Mouse (Mus musculus) neural tube, embryonic 11.5 days (tissue): ENCODE data around the gene Rnf169. TPM values are rescaled to one million over a fixed set of nuclear protein-coding genes. Genes with fewer than 3 reads are reported as not detected.
A peak's percentile ranks its signal among the peaks of the same experiment; 100 is the strongest.
"Not testable (repeated sequence)": the region's sequence is repeated elsewhere in the genome, so short reads cannot be mapped to it uniquely, and the experiment has no call there.

ENCODE experiments used
- ATAC-seq: fragments of 200-750 bp; cut with Nextera tagmentation; 2 replicates; pipeline ENCODE4 v1.8.0; 2017; ENCODE audit warnings: moderate number of reproducible peaks, mild to moderate bottlenecking, moderate TSS enrichment, moderate library complexity; ENCODE audit not compliant: insufficient read depth, low FRiP score, low TSS enrichment
- DNase-seq: peaks from one replicate; pipeline ENCODE4 v3.0.0-alpha.2; 2015; ENCODE audit warnings: low spot score
- H3K27ac ChIP-seq: fragments of 300-500 bp; sonication (generic); 2 replicates; pipeline ENCODE4 v1.5.1; 2014; ENCODE audit warnings: low read depth, mild to moderate bottlenecking, low read length
- H3K27me3 ChIP-seq: fragments of 300-500 bp; sonication (generic); 2 replicates; pipeline ENCODE4 v1.6.1; 2014; ENCODE audit warnings: mild to moderate bottlenecking, low read length, mixed read lengths; ENCODE audit not compliant: control insufficient read depth, insufficient read depth
- H3K36me3 ChIP-seq: fragments of 300-500 bp; sonication (generic); 2 replicates; pipeline ENCODE4 v1.6.1; 2014; ENCODE audit warnings: mild to moderate bottlenecking, low read length, moderate library complexity, mixed read lengths; ENCODE audit not compliant: control insufficient read depth, insufficient read depth
- H3K4me1 ChIP-seq: fragments of 300-500 bp; sonication (generic); 2 replicates; pipeline ENCODE4 v1.6.1; 2014; ENCODE audit warnings: low read length, mixed read lengths; ENCODE audit not compliant: control insufficient read depth, insufficient read depth
- H3K4me2 ChIP-seq: fragments of 300-500 bp; sonication (generic); 2 replicates; pipeline ENCODE4 v1.6.1; 2014; ENCODE audit warnings: low read depth, mild to moderate bottlenecking, moderate library complexity
- H3K4me3 ChIP-seq: fragments of 300-500 bp; sonication (generic); 2 replicates; pipeline ENCODE4 v1.5.1; 2014; ENCODE audit warnings: low read depth, low read length
- H3K9ac ChIP-seq: fragments of 300-500 bp; sonication (generic); 2 replicates; pipeline ENCODE4 v1.6.1; 2014; ENCODE audit warnings: mild to moderate bottlenecking, low read length
- H3K9me3 ChIP-seq: fragments of 300-500 bp; sonication (generic); 2 replicates; pipeline ENCODE4 v1.6.1; 2016; ENCODE audit warnings: low read length; ENCODE audit not compliant: control insufficient read depth
- WGBS: fragments of 180-500 bp; shearing (Covaris S2); extraction: QIAGEN DNeasy Blood & Tissue Kit; methylation state at CpG from one replicate; pipeline ENCODE4 v1.1.7; 2014; 5-methylcytosine and 5-hydroxymethylcytosine counted together
- polyA plus RNA-seq: library from polyadenylated mRNA; unstranded; fragments of >200 nt; fragmentation: Nextera tagmentation; extraction: Ambion mirVana; gene quantifications from 2 replicates; pipeline ENCODE4 v1.2.1, GENCODE M21; 2014

The Rnf169 gene
- polyA plus RNA-seq, 1 experiment from 2014 or later: 7.8 TPM

DNA sequence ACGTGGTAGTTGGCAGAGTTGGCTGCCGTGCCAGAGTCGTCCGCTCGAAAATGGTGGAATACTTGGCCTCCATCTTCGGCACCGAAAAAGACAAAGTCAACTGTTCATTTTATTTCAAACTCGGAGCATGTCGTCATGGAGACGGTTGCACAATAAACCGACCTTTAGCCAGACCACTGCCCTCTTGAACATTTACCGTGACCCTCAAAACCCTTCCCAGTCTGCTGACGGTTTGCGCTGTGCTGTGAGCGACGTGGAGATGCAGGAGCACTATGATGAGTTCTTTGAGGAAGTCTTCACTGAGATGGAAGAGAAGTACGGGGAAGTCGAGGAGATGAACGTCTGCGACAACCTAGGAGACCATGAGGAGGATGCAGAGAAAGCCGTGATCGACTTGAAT is 35.2 kb downstream of the Rnf169 start:
- not testable (repeated sequence) for H3K9me3 ChIP-seq, H3K27ac ChIP-seq, DNase-seq, H3K4me3 ChIP-seq, H3K27me3 ChIP-seq, H3K4me1 ChIP-seq, ATAC-seq, H3K4me2 ChIP-seq, H3K9ac ChIP-seq
- 95% methylated on average over 22 of the region's 22 CpGs for WGBS
- H3K36me3 ChIP-seq: peaks cover 10% of the 10 kb centered on the region

DNA sequence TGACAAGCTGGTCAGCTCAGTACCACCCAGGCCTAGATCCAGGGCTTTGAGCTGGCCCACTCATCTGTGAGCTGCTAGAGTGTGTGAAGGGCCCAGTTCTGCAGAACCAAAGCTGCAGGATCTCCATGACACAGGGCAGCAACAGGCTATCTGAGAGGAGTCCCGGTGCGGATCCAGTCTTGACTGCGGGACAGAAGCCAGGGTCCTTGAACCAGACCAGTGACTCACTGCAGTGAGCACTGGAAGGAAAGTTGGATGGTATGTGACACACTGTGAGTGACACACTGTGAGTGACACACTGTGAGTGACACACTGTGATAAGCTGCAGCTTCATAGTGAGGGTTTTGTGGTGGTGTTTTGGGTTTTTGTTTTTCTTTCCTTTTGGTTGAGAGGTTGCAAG is 35.7 kb downstream of the Rnf169 start:
- Histone ChIP-seq H3K9me3 (no peaks in the 10 kb centered on the region), H3K36me3 (peaks cover 10% of the 10 kb centered on the region), H3K9ac (no peak overlapping the region), H3K4me2 (no peak overlapping the region), H3K27me3 (no peaks in the 10 kb centered on the region), H3K4me3 (no peak overlapping the region), H3K27ac (no peak overlapping the region), H3K4me1 (no peaks in the 10 kb centered on the region)
- no peak for ATAC-seq
- DNase-seq: no peak
- WGBS: 100% methylated on average over 3 of the region's 3 CpGs

DNA sequence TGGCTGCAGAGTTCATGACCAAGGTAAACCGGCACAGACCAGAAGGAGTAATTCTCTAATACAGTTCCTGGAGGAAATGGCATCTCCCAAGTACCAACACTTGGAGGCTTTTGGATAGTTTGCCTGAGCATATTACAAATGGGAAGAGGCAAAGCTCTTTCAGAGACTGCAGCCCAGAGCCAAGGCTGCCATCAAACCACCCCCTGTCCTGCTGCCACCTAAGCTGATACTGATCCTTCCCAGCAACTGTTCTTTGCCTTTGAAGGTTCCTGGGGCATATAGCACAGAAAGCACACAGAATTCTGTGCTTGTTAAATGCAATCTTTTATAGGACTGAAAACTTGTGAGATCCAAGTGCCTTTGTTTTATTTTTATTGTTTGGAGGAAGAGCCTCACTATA is 39.6 kb downstream of the Rnf169 start:
- H3K9ac ChIP-seq: no peak overlapping the region
- WGBS: 93% methylated on average over 1 of the region's 1 CpGs
- no peaks in the 10 kb centered on the region for H3K4me1 ChIP-seq
- H3K27me3 ChIP-seq: no peaks in the 10 kb centered on the region
- no peak overlapping the region for H3K27ac ChIP-seq
- no peak for ATAC-seq
- DNase-seq: no peak
- peaks cover 8% of the 10 kb centered on the region for H3K36me3 ChIP-seq
- no peaks in the 10 kb centered on the region for H3K9me3 ChIP-seq
- H3K4me2 ChIP-seq: no peak overlapping the region
- no peak overlapping the region for H3K4me3 ChIP-seq

- ATAC-seq: no peak
- Histone ChIP-seq H3K27me3 (no peaks in the 10 kb centered on the region), H3K4me1 (no peaks in the 10 kb centered on the region), H3K4me2 (no peak overlapping the region), H3K4me3 (no peak overlapping the region), H3K27ac (no peak overlapping the region), H3K36me3 (peaks cover 7% of the 10 kb centered on the region), H3K9me3 (no peaks in the 10 kb centered on the region), H3K9ac (no peak overlapping the region)
- no peak for DNase-seq
- 72% methylated on average over 1 of the region's 1 CpGs for WGBS
Observed at GRCm38 (mm10) chr7:99935758-99936157, 44.5 kb downstream of the Rnf169 start.

DNA sequence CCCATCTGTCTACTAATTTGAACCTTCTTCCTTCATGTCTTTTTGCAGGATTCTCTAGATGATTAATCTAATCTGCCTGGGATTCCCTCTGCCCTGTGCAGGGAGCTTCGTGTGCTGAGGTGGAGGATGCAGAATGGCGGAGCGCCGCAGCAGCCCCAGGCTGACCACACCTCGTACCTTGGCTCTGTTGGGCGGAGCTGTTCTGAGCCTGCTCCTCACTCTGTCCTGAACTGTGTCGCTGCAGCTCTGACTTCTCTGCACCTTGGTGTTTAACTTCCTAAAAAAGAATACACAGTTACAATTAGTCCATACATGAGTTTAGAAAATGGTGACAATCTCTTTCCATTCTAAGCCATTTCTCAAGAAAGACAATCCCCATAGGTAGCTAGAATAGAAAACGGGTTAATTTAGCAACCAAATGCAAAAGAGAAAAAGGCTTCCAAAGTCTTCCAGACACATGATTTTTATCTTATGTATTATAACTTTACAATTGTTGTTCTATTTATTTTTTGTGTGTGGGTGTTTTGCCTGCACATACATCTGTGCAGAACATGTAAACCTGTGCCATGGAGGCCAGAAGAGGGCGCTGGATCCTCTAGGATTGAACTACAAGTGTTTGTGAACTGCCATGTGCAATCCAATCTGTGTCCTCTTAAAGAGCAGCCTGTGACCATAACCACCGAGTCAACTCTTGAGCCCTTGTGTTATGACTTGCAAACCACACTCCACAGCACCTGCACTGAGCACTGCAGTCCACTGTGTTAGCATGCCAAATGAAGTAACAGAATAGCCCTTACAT is 53.1 kb downstream of the Rnf169 start:
- no peak for ATAC-seq

DNA sequence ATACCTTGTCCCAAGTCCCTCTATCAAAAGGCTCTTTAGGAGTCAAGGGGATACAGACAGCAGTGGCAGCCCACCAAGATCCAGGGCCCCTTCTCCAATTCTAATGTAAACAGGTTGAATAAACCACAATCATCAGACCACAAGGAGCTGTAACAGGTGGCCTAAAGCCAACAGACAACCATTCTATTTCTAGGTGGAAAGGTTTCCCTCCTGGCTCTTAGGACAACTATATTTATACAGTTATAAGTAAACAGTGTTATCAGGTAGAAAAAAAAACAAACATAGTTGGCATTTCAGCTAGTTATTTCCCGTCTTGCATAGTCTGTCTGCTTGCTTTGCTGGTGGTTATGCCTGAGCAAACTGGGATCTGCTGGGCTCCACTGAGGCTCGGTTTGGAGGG is 59.8 kb downstream of the Rnf169 start:
- no peak for DNase-seq
- Histone ChIP-seq H3K36me3 (peaks cover 5% of the 10 kb centered on the region), H3K27ac (no peak overlapping the region), H3K9ac (no peak overlapping the region), H3K27me3 (peaks cover 7% of the 10 kb centered on the region; the same call in 1 of the 2 replicates), H3K4me1 (peaks cover 12% of the 10 kb centered on the region), H3K4me2 (no peak overlapping the region), H3K9me3 (no peaks in the 10 kb centered on the region), H3K4me3 (no peak overlapping the region)
- WGBS: 89% methylated on average over 2 of the region's 2 CpGs
- no peak for ATAC-seq

More for the DNA sequence above, 53.1 kb downstream of the Rnf169 start:
- Histone ChIP-seq H3K9me3 (no peaks in the 10 kb centered on the region), H3K27ac (no peak overlapping the region), H3K4me2 (no peak overlapping the region), H3K36me3 (peaks cover 12% of the 10 kb centered on the region), H3K9ac (no peak overlapping the region), H3K4me1 (no peaks in the 10 kb centered on the region), H3K27me3 (no peaks in the 10 kb centered on the region), H3K4me3 (no peak overlapping the region)
- WGBS: 79% methylated on average over 10 of the region's 10 CpGs
- peak; percentile 60 for DNase-seq

DNA sequence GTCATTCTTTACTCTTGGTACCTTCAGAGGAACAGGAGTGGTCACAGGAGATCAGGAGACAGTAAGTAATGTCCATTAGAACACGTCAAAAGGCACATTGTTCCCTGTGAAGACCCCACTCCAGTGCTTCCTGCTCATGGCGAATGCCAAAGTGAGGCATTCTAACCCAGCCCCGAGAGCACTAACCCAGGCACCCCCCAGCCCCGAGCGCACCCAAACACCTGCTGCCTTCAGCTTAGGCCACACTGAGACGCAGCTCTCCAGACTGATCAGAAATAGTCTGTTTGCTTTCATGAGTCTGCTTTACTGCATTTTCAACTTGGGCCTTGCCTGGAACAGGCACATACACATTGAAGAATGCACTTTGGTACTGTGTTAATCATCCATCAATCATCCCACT is 60.3 kb downstream of the Rnf169 start:
- ATAC-seq (no peak), DNase-seq (no peak)
- H3K4me3 ChIP-seq: no peak overlapping the region
- H3K4me1 ChIP-seq: peaks cover 12% of the 10 kb centered on the region
- no peak overlapping the region for H3K27ac ChIP-seq
- peaks cover 7% of the 10 kb centered on the region; the same call in 1 of the 2 replicates for H3K27me3 ChIP-seq
- no peak overlapping the region for H3K4me2 ChIP-seq
- no peak overlapping the region for H3K9ac ChIP-seq
- H3K9me3 ChIP-seq: no peaks in the 10 kb centered on the region
- H3K36me3 ChIP-seq: peaks cover 3% of the 10 kb centered on the region
- WGBS: 93% methylated on average over 6 of the region's 6 CpGs

- Histone ChIP-seq H3K27me3 (peaks cover 7% of the 10 kb centered on the region; the same call in 1 of the 2 replicates), H3K9ac (no peak overlapping the region), H3K27ac (no peak overlapping the region), H3K4me2 (no peak overlapping the region), H3K4me1 (peaks cover 12% of the 10 kb centered on the region), H3K9me3 (no peaks in the 10 kb centered on the region), H3K36me3 (no peaks in the 10 kb centered on the region), H3K4me3 (no peak overlapping the region)
- ATAC-seq (no peak), DNase-seq (no peak)
- WGBS: 96% methylated on average over 2 of the region's 2 CpGs
Observed at GRCm38 (mm10) chr7:99919164-99919563, 61.1 kb downstream of the Rnf169 start.

- ATAC-seq: peak; percentile 60
- Histone ChIP-seq H3K4me2 (peak overlapping the region; percentile 70), H3K27ac (no peak overlapping the region), H3K36me3 (no peaks in the 10 kb centered on the region), H3K4me1 (peaks cover 12% of the 10 kb centered on the region), H3K9ac (peak overlapping the region; percentile 55), H3K9me3 (no peaks in the 10 kb centered on the region), H3K27me3 (peaks cover 7% of the 10 kb centered on the region; the same call in 1 of the 2 replicates), H3K4me3 (peak overlapping the region; percentile 29)
- peak; percentile 61 for DNase-seq
- under 1% methylated on average over 36 of the region's 36 CpGs for WGBS
Observed at GRCm38 (mm10) chr7:99917320-99917844, 62.9 kb downstream of the Rnf169 start.
